Mouse (Mus musculus) gastrocnemius, adult 8-10 months (tissue): ENCODE measurements around the gene Mettl16. TPM values are rescaled to one million over a fixed set of nuclear protein-coding genes. Genes with fewer than 3 reads are reported as not detected.
"Not testable (repeated sequence)": the region's sequence is repeated elsewhere in the genome, so short reads cannot be mapped to it uniquely, and the experiment has no call there.

Experiments used
- DNase-seq, 2 experiments: peaks; one replicate each; pipeline ENCODE4 v3.0.0; 2022; ENCODE audit warnings: low spot score in 2 of 2
- total RNA-seq, 4 experiments: library from RNA; stranded (reverse); gene quantifications; 2 replicates each; pipeline ENCODE4 v1.2.4; 2022

Mettl16 gene
- total RNA-seq, 4 experiments from 2014 or later: 10.7 to 16.3 (median 12.4) TPM

DNA sequence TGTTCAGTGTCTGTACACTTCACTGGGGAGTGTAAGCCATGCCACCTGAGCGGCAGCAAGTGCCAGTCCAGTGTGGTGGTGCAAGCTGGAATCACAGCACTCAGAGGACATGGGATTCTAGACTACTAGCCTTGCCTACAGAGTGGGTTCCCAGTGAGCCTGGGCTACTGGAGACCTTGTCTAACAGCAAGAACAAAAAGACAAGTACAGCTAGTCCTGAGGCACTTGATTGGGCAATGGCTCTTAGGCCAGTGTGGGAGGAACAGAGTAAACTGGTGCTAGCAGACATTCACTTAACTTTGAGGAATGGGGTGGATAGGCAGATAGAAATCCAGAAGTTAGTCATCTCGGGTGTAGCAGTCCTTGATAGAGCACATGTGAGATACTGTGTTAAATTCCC, 1.8 kb downstream of the Mettl16 start:
- DNase-seq: no peak

DNA sequence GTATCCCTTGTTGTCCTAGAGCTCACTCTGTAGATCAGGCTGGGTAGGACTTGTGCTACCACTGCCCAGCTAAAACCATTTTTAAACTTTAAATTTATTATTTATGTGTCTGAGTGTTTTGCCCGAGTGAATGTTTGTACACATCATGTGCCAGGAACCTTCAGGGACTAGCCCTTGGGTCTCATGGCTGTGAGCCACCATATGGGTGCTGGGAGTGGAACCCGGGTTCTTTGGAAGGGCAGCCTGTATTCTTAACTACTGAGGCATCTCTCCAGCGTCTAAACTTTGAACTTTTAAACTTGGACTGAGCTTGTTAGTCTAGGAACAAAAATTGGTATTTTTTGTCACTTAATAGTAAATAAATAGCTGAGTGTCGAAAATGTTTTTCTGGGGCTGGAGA, 22.2 kb downstream of the Mettl16 start:
- DNase-seq: no peak

DNA sequence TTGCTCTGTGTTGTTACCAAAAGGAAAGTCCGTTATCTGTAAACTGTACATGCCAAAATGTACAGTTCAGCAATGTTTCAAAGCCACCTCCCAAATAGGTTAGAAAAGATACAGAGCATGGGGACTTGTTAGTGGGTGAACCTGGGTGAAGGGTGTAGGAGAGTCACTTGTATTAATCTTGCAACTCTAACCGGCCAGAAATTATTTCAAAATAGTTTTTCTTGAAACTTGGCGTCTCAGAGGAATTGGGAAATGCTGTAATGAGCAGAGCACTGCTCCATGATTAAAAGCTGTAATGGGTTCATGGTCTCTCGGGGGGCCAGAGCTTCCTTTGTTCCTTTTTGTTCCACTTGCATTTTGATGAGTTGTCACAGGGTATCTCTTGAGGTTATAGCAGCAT, 30.0 kb downstream of the Mettl16 start:
- no peak for DNase-seq

DNA sequence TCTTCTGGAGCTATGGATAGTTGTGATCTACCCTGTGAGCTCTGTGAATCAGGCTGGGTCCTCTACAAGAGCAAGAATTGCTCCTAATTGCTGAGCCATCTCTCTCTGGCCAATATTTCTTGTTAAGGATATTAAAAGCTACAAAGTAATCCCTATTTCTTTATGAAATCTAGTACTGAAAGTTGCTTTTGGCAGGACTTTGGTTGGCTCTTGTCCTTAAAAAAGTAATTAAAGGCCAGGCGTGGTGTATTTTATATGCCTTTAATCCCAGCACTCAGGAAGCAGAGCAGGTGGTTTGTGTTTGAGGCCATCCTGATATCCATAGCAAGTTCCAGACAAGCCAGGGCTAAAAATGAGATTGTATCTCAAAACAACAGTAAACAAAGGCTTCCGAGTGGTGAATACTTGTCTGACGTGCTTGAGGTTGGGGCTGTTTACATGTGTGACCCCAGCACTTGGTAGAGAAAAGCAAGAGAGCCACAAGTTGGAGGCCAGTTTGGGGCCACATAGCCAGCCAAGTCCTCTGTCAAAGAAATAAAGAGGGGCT, 33.5 kb downstream of the Mettl16 start:
- no peak for DNase-seq

DNA sequence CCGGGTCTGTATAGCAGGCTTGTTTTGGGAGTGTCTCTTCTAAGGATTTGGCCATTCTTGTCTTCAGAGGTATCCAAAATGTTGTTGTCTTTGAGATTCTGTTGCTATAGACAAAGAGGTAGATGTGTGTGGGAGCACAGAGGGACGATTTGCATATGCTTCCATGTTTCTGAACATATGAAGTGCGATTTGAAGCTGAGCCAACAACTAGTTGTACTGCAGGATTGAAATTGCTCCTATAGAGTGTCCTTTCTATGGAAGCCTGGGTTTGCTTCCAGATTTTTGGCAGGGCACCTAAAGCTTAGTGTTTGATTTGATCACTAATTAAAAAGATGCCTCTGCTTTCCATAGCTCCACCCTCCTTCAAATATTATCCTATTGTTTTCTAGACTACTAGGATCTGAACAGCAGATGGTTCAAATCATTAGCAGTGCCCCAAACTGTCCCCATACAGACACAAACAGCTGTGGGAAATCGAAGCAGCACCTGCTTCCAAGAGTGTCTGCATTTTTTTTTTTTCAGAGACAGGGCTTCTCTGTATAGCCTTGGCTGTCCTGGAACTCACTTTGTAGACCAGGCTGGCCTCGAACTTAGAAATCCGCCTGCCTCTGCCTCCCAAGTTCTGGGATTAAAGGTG, 36.7 kb downstream of the Mettl16 start:
- DNase-seq: no peak

DNA sequence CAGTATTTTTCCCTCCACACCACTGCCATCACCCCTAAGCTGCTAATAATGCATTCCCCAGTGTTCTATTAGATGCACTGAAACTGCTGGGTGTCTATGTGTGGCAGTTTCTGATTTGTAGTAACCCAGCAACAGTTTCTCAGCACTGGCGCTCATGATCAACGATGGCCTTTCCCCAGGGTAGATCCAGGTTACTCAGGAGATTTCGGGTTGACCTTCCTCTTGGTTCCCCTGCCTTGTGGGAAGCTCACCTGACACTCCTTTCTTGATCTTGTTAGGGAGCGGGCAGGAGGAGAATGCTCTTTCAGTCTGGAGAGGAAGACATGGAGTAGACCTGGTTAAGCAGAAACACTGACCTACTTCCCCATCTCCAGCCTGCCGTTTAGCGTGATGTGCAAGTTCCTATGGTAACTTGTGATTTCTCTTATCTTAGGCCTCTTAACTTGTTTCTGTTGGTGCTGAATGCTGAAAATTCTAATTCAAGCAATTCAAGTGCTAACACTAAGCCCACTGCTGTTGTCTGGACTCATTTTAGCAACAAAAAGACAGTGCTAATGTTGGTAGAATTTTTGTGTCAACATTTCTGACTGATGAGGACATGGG, 37.7 kb downstream of the Mettl16 start:
- DNase-seq: no peak

DNA sequence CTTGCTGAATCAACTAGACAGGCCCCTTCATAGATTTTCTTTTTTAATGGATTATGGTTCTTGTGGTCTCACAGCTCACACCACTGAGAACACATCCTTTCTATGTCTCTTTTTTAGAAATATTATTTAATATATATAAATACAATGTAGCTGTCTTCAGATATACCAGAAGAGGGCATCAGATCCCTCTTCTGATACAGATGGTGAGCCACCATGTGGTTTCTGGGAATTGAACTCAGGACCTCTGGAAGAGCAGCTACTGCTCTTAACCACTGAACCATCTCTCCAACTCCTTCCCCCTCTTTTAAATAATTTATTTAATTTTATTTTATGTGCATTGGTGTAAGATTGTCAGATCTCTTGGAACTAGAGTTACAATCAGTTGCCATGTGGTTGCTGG, 39.5 kb downstream of the Mettl16 start:
- no peak for DNase-seq

DNA sequence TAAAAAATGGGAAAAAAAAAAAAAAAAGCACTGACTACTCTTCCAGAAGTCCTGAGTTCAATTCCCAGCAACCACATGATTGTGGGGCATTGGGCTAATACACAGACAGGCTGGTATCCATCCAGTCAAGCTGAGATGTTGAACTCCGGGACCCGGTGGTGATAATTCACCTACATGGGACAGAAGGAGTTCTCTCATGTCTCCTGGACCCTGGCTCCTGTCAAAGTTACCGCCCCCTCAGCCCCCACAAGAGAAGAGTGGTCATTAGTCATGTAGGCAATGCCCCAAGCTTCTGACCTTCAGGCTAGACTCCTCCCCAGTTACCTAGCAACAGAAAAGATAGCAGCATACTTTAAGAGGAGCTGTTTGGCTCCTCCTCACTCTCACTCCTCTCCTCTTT, 40.4 kb downstream of the Mettl16 start:
- DNase-seq: not testable (repeated sequence)

DNA sequence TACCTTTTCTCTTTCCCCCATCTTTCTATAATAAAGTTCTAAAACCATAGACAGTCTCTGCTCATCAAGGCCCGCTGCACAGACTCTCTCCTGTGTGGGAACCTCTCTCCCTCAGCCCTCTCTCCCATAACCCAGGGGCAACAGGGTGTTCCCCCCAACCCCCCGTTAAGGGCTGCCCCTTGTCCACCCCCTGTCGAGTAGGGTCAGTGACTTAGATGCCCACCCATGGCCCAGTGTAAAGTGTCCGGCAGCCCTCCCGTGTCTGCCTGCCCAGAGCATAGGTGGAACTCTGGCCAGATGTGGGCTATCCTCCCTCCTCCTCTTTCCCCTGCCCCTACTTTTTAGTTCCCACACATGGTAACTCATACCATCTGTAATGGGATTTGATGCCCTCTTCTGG, 40.9 kb downstream of the Mettl16 start:
- no peak for DNase-seq

DNA sequence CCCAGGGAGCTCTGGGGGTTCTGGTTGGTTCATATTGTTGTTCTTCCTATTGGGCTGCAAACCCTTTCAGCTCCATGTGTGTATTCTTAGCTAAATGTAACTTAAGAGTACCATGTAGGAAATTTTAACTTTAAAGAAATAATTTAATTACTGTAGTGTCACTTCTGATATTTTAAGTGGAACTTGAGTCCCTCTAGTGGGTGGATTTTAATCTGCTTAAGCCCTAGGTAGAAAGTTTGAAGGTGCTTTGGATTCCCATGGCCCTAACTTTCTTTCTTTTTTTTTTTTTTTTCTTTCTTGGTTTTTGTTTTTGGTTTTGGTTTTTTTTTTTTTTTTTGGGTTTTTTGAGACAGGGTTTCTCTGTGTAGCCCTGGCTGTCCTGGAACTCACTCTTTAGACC, 45.2 kb downstream of the Mettl16 start:
- no peak for DNase-seq

DNA sequence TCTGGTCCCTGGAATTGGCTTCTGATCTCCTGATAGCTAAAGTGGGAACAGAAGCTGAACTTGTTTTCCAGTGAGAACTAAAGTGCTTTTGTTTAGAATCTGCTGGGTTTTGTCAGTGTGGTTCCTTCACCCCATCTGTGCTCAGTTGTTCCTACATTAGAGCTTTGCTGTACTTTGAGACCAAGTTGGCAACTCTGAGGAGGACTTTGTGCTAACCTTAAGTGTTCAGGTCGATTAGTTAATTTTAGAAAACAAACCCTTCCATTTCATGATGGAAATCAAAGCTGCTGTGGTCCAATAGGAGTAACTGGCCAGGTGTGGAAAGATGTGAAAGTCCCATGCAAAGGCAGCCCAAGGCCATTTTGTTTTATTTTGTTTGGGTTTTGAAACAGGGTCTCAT, 50.3 kb downstream of the Mettl16 start:
- DNase-seq: no peak

DNA sequence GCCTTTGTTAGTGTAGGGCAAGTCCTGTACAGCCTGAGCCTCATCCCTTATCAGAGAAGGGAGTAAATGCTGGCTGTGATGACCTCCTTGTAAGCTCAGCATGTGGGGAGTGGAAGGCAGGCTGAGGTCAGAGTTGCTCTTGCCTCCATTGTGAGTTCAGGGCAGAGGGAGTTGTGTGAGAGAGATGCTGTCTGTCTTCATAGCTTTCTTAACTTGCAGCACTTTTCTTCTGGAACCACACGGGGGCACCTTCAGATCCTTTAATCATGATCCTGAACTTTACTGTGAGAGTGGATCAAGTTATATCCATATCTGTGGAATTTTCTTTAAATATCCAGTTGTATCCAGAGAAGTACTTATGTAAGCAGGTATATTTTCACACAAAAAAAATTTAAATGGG, 50.8 kb downstream of the Mettl16 start:
- DNase-seq: no peak

DNA sequence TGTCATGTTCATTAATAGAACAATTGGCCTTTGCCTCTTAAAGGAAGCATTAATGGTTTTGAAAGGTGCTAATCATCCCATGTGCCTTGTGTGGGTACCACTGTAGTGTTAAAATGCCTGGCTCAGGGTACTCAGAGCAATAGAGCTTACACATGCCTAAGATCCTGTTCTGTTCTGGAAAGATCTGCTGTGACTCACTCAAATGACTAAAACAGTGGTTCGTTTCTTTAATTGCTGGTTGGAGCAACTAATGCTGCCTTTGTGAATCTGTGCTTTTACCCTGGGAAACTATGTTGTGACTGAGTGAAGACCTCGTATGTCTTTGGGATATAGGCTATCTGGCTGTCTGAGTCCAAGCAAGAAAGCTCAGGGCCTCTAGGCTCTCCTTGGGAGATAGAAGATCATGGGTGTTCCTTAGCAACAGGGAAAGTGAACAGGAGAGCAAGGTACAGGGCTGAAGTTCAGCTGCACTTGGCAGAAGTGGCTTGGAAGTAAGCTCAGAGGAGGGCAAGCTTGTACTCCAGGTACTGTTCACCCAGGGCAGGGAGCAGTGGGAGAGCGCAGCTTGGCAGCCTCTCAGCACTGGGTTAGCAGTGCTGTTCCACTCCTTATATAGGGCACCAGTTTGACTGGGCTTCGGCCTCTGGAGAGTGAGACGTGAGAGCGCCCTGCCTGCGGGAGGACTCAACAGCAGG, 52.3 kb downstream of the Mettl16 start:
- no peak for DNase-seq

DNA sequence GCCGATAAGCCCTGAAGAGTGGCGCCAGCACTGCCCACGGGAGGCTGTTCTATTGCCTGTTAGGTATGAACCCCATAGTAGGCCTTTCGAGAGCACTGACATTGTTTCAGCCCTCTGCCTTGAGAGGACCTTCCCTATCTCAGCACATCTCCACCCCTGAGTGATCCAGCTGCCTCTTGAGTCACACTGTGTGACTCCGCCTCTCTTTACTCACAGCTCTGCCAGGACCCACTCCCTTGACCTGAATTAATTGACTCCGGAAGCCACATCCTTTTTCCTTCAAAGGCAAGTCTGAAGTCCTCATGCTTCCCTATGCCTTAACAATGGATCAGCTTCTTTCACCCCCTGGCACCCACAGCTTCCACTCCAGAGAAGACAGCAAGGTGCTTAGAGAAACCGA, 55.5 kb downstream of the Mettl16 start:
- no peak for DNase-seq

DNA sequence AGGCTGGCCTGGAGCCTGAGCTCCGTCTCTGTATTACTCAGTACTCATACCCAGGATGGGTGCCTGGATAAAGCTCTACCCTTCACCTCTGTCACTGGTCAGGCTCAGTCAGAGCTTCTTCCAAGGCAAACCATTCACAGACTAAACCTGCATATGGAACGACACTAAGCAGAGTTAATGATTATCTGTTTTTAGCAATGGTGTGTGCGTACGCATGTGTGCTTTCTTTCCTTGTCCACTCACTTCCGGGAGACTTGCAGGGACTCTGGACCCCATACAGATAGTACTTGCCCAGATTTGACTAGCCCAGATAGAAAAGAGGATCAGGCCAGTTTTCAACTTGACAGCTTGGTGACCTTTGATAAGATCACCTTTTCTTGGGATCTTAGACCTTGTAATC, 56.1 kb downstream of the Mettl16 start:
- DNase-seq: no peak

DNA sequence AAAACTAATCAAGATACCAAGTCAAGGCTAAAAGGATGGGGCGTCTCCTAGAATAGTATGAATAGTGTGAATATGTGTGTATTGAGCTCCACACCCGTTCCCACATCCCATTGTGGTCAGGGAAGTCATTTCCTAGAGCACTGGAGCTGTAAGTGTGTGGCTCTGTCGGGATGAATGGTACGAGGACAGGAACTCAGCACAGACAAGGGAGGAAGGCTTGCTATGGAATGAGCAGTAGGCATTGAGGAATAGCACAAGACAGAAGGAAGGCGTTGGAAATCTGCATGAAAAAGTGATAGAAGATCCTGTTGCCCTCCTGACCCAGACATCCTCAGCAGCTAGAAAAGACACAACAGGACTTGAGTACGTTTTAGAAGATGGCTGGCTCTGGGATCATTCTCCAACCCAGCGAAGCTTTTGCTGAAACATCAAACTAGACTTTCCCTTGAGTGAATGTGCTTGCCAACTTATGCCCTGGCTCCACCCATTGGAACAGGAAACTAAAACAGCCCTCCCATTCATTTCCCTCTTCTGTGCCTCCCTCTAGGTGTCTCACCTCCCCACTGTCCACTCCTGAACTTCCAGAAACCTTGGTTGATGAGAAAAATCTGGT, 57.3 kb downstream of the Mettl16 start:
- no peak for DNase-seq

DNA sequence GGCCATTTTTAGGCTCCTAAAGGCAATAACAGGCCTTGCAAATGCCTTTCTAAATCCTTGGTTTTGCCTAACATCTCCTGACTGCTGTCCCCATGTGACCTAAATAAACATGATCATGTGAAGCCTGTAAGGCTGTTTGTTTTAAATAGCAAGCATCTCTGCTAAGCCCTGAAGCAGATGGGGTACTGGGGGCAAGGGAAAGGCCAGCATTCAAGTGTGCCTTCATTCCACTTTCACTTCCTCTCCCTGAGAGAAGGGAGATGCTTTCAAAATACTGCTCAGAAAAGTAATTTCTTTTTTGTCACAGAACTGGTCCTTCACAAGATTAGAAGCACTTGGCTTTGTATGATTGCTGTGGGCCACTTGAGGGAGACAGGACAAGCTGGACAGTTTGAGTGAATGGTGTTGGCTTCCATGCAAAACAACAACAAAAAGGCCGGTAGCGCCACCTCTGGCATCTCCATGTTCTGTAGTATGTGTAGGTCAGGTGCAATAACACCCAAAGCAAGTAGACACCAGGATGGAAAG, 57.8 kb downstream of the Mettl16 start:
- no peak for DNase-seq

DNA sequence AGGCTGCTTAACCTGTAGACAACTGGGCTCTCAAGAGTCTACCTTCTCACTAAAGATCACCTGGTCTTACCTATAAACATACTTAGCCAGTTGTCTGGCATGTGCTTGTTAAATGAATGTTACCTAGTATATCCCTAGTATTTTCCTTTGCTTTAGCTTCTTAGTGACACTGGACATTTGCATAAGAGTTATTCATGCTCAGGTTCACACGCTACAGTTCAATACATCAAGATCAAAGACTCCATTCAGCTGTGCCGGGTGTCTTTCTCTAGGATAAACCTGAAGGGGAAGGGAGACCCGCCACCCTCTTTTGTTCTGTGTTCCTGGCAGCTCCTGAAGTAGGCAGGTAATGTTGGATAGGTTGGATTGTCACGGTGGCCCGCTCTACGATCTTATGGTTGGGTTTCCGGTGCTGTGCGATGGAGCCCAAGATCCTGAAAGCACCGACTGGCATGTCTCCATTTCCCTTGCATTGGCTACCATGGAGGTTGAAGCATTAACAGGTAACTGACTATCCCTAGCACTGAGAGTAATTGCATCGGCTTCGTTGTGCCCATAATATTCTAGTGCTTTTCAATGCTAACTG, 58.4 kb downstream of the Mettl16 start:
- no peak for DNase-seq

DNA sequence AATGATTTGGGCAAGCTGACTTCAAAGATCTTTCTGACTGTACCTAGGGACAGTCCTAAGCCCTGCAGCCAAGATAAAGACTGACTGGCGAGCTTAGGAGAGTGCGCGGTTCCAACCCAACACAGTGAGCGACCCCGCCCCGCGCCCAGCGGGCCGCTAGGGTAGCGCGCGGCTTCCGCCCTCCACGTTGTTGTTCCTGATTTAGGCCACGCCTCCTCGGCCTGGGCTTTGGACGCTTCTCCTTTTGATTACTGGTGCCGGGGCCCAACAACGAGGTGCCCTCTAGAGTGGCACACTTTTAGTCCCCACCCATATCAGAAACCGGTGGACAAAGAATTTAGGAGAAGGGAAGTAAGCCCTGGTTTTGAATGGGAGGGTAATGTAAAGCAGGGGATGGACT, 59.2 kb downstream of the Mettl16 start:
- peak; percentile 82 to 85 for DNase-seq

DNA sequence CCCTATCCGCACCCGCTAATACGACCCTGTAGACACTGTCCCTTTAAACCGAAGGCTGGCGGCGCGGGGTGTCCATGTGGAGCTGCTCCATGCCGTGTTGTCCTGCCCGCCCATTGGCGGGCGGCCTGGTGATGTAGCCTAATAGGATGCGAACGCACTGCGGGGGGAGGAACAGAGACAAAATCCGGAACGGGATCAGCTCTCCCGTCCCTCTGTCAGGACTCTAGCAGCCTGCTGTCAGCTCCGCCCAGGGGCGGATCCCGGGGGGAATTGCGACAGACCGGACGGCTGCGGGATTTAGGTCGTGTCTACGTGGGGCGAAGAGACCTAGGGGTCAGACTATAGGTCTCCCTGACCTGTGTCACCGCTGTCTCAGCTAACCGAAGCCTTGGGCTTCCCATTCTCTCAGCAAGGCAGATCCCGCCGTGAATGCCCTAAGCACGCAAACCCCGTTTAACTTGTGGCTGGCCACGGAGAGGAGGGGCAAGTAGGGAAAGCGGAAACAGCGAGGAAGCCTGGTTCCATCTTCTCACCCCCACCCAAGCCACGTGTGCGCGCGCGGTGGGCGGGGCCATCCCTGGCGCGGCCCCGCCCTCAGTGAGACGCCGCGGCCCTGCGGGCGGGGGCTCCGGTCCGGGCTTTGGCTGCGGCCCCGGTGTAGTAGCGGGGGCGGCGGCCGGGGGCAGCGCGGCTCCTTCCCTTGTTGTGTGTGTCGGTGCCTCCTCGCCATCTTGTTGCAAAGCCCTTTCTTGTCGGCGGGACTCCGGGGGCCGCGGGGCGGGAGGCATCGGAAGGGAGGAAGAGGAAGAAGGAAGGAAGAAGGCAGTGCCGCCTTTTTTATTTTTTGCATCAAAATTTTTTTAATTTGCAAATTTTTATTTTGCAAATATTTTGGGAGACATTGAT, 59.9 kb downstream of the Mettl16 start, which contains the start of gene Mnt:
Mnt (plus strand) TSS at position 665 of the 906 bp plus-strand sequence.
- DNase-seq: peak; percentile 99 to 100
